Mouse (Mus musculus) urinary bladder, adult 18-20 months (tissue): ENCODE data around the gene Gm9125.
"Not testable (repeated sequence)": the region's sequence is repeated elsewhere in the genome, so short reads cannot be mapped to it uniquely, and the experiment has no call there.

Experiments
- DNase-seq, 2 experiments: peaks; one replicate each; pipeline ENCODE4 v3.0.0; 2022; ENCODE audit warnings: low spot score in 2 of 2, mixed read lengths in 2 of 2

Gene Gm9125

GRCm38 (mm10) chr3:94054785-94055184 lies at the start of gene Gm9125:
Gm9125 (minus strand) TSS chr3:94054885.
- DNase-seq, result not testable (repeated sequence)

- not testable (repeated sequence) for DNase-seq
Measured at GRCm38 (mm10) chr3:94072544-94072943, 17.9 kb upstream of the Gm9125 start, which contains the start of gene Gm10697. Gm10697 (minus strand) TSS chr3:94072644.

GRCm38 (mm10) chr3:94049566-94050121 lies 5.0 kb downstream of the Gm9125 start:
- DNase-seq, result not testable (repeated sequence)

GRCm38 (mm10) chr3:94038241-94038640 lies 16.4 kb downstream of the Gm9125 start:
- not testable (repeated sequence) for DNase-seq

- DNase-seq, result not testable (repeated sequence)
Measured at GRCm38 (mm10) chr3:94034400-94034799, 20.3 kb downstream of the Gm9125 start.
